Comparison of ENCODE assay signal across 8 mouse cellular contexts in the genomic region with DNA sequence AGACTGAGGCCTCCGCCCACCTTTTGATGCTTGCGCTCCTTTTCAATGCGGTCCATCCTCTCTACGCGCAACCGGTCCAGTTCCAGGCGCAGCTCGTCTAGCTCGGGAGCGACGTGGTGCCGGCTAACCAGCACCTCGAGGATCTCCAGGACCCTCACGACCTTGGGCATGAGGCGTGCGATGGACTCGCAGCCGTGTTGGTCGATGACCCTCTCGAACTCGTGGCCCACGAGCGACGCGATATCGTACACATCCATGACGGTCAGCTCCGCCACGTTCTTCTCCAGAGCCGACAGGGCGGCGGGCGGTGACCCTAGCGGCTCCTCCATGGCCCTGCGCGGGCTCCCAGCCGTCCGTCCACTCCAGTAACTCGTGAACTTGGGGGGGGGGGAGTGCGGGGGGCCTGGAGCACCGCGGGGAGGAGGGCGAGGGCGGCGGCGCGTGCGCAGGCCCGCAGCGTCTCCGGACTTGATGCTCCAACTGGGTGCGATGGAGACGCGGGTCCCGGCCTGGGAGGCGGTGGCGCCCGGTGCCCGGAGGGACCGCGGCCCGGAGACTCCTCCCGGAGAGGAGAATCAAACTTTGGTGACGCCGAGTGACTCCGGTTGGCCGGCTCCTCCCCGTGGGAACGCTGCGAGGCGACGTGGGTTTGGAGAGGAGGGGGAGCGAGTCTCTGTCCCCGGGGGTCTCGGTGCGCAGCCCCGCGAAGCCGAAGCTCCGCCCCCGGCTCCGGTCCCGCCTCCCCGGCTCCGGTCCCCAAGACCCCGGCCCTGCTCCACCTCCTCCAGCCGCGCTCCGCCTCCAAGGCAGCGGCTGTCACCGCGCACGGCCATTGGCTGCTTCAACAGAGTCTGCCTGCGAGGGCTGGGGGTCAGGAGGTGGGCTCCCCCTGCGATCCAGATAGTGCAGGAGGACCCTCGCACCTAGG. TPM values are rescaled to one million over a fixed set of nuclear protein-coding genes. Genes with fewer than 3 reads are reported as not detected.
DNase-seq lines count a peak whose midpoint lies in the region; ATAC-seq lines count a peak whose summit lies in the region.

A gene (minus strand): TSS at position 737 of the 928 bp plus-strand sequence.

- peak within 1 kb of the TSS; percentile 84 for H3K9ac ChIP-seq in limb, embryonic 12.5 days (replicated peaks)
- H3K9ac ChIP-seq in midbrain, embryonic 13.5 days (replicated peaks) = peak within 1 kb of the TSS; percentile 77

- peaks cover 4% of the 10 kb centered on the region; the same call in 1 of the 2 replicates for H3K9me3 ChIP-seq in erythroblast, embryonic 14.5 days (ENCODE audit: control insufficient read depth, low read length)
- H3K9me3 ChIP-seq in limb, embryonic 12.5 days = no peaks in the 10 kb centered on the region
- no peaks in the 10 kb centered on the region for H3K9me3 ChIP-seq in midbrain, embryonic 13.5 days

- H3K36me3 ChIP-seq in erythroblast, embryonic 14.5 days (ENCODE audit: control insufficient read depth) = no peaks in the 10 kb centered on the region
- H3K36me3 ChIP-seq in limb, embryonic 12.5 days = peaks cover 10% of the 10 kb centered on the region
- H3K36me3 ChIP-seq in midbrain, embryonic 13.5 days = no peaks in the 10 kb centered on the region

- no peak for ATAC-seq in erythroblast, adult 5-6 weeks (replicated peaks; ENCODE audit: low FRiP score, poor library complexity, severe bottlenecking)
- ATAC-seq in limb, embryonic 12.5 days (ENCODE audit: insufficient number of reproducible peaks, insufficient read depth, low FRiP score, low TSS enrichment, low read depth) = peak; percentile 85
- ATAC-seq in midbrain, embryonic 13.5 days = peak; percentile 94

- peak within 1 kb of the TSS; percentile 65 for H3K4me2 ChIP-seq in limb, embryonic 12.5 days
- peak within 1 kb of the TSS; percentile 73 for H3K4me2 ChIP-seq in midbrain, embryonic 13.5 days (replicated peaks)

- under 1% methylated on average over 94 of the region's 96 CpGs for WGBS in limb, embryonic 12.5 days
- WGBS in midbrain, embryonic 13.5 days = under 1% methylated on average over 88 of the region's 96 CpGs

- peak within 1 kb of the TSS; percentile 63 for H3K4me3 ChIP-seq in erythroblast, embryonic 14.5 days (replicated peaks)
- H3K4me3 ChIP-seq in limb, embryonic 12.5 days (replicated peaks) = peak within 1 kb of the TSS; percentile 82
- peak within 1 kb of the TSS; percentile 60 for H3K4me3 ChIP-seq in midbrain, embryonic 13.5 days (replicated peaks)

- peak; percentile 79 for DNase-seq in embryo, embryonic 11.5 days (ENCODE audit: low read depth, low spot score)
- peak; percentile 99 for DNase-seq in heart, adult 11 months
- DNase-seq in kidney, adult 11 months = peak; percentile 74
- peak; percentile 57 to 76 for DNase-seq in spleen, postnatal 4 days (ENCODE audit: low spot score in 2 of 2)

- peaks cover 27% of the 10 kb centered on the region for H3K4me1 ChIP-seq in erythroblast, embryonic 14.5 days (ENCODE audit: control insufficient read depth)
- H3K4me1 ChIP-seq in limb, embryonic 12.5 days (replicated peaks) = peaks cover 37% of the 10 kb centered on the region
- peaks cover 40% of the 10 kb centered on the region for H3K4me1 ChIP-seq in midbrain, embryonic 13.5 days (replicated peaks)

- H3K27me3 ChIP-seq in erythroblast, embryonic 14.5 days (ENCODE audit: control insufficient read depth) = peaks cover 55% of the 10 kb centered on the region
- H3K27me3 ChIP-seq in limb, embryonic 12.5 days = 0 out of 2 replicates have a peak, but pooled peaks cover 2% of the 10 kb centered on the region
- 0 out of 2 replicates have a peak, but pooled peaks cover 5% of the 10 kb centered on the region for H3K27me3 ChIP-seq in midbrain, embryonic 13.5 days

- H3K27ac ChIP-seq in limb, embryonic 12.5 days = peak within 1 kb of the TSS; percentile 88
- peak within 1 kb of the TSS; percentile 77 for H3K27ac ChIP-seq in midbrain, embryonic 13.5 days

RNA-seq across cellular contexts. Expression of the gene that starts here (rescaled TPM):
- polyA plus RNA-seq in erythroblast, embryonic 14.5 days (2012) = 0.02 and 0.06 TPM in 2 replicates
- not detected in 2 replicates for total RNA-seq in erythroblast, adult 5-6 weeks (2015; ENCODE audit: low replicate concordance)
- 1.1 and 1.6 TPM in 2 replicates for total RNA-seq in erythroblast, adult 5-6 weeks (2017; ENCODE audit: low replicate concordance)
- 27.5 and 31.5 TPM in 2 replicates for polyA plus RNA-seq in limb, embryonic 12.5 days (2016; fragmentation: Nextera tagmentation; extraction: Ambion mirVana)
- 9.1 and 10.3 TPM in 2 replicates for polyA plus RNA-seq in midbrain, embryonic 13.5 days (2015; fragmentation: Nextera tagmentation; extraction: Ambion mirVana)
